Mouse (Mus musculus) macrophage (primary cell): ENCODE results near the gene Wsb1. TPM values are rescaled to one million over a fixed set of nuclear protein-coding genes. Genes with fewer than 3 reads are reported as not detected.

Experiments used
- polyA plus RNA-seq: library from polyadenylated mRNA; stranded (reverse); fragments of 250-400 nt; gene quantifications from 3 replicates; pipeline ENCODE4 v1.2.4, GENCODE M21; 2018; ENCODE audit warnings: inconsistent platforms

Wsb1 gene
- polyA plus RNA-seq, 1 experiment from 2014 or later: 75.5 TPM

Other genes with a start within 250 kb of the Wsb1 start
- 1.6 to 3.1 TPM (median 2.6 TPM) in 3 replicates for gene Ksr1, start 108.3 kb downstream of the Wsb1 start, polyA plus RNA-seq
- gene Gm9964, start 42.2 kb upstream of the Wsb1 start, polyA plus RNA-seq: not detected in 3 replicates
- gene Nf1, start 85.0 kb upstream of the Wsb1 start, polyA plus RNA-seq: 11.9 to 15.5 TPM (median 12.5 TPM) in 3 replicates
- gene Omg, start 249.4 kb upstream of the Wsb1 start, polyA plus RNA-seq: 0.11 to 0.34 TPM in 2 of 3 replicates, not detected in the other